Mouse (Mus musculus): ENCODE results near the gene 2010111I01Rik.
"Not testable (repeated sequence)": the region's sequence is repeated elsewhere in the genome, so short reads cannot be mapped to it uniquely, and the experiment has no call there.

The 2010111I01Rik gene

GRCm38 (mm10) chr13:62955997-62956396, 8.7 kb upstream of the 2010111I01Rik start:
- DNase-seq (ENCODE audit: low spot score) = no peak

- DNase-seq (ENCODE audit: low spot score) = no peak
Measured at GRCm38 (mm10) chr13:62956776-62957175, 7.9 kb upstream of the 2010111I01Rik start.

GRCm38 (mm10) chr13:62963358-62963757, 1.3 kb upstream of the 2010111I01Rik start:
- DNase-seq (ENCODE audit: low spot score) = no peak

GRCm38 (mm10) chr13:62968223-62968622, 3.5 kb downstream of the 2010111I01Rik start:
- DNase-seq (ENCODE audit: low spot score) = no peak

- no peak for DNase-seq (ENCODE audit: low spot score)
Measured at GRCm38 (mm10) chr13:62970515-62971269, 6.0 kb downstream of the 2010111I01Rik start.

GRCm38 (mm10) chr13:62972403-62972802, 7.7 kb downstream of the 2010111I01Rik start:
- DNase-seq (ENCODE audit: low spot score) = no peak

- no peak for DNase-seq (ENCODE audit: low spot score)
Measured at GRCm38 (mm10) chr13:62973111-62973510, 8.4 kb downstream of the 2010111I01Rik start.

- no peak for DNase-seq (ENCODE audit: low spot score)
Measured at GRCm38 (mm10) chr13:62978104-62978503, 13.4 kb downstream of the 2010111I01Rik start.

GRCm38 (mm10) chr13:62978784-62979183, 14.1 kb downstream of the 2010111I01Rik start:
- DNase-seq (ENCODE audit: low spot score) = no peak

- no peak for DNase-seq (ENCODE audit: low spot score)
Measured at GRCm38 (mm10) chr13:62979215-62979614, 14.5 kb downstream of the 2010111I01Rik start.

- no peak for DNase-seq (ENCODE audit: low spot score)
Measured at GRCm38 (mm10) chr13:62980131-62980530, 15.4 kb downstream of the 2010111I01Rik start.

- DNase-seq (ENCODE audit: low spot score) = no peak
Measured at GRCm38 (mm10) chr13:62984485-62984884, 19.8 kb downstream of the 2010111I01Rik start.

GRCm38 (mm10) chr13:62989891-62990490, 25.3 kb downstream of the 2010111I01Rik start:
- DNase-seq (ENCODE audit: low spot score) = no peak

GRCm38 (mm10) chr13:62993543-62994477, 29.1 kb downstream of the 2010111I01Rik start:
- DNase-seq (ENCODE audit: low spot score) = no peak

GRCm38 (mm10) chr13:62996767-62997166, 32.1 kb downstream of the 2010111I01Rik start:
- no peak for DNase-seq (ENCODE audit: low spot score)

- not testable (repeated sequence) for DNase-seq (ENCODE audit: low spot score)
Measured at GRCm38 (mm10) chr13:63007491-63007890, 42.8 kb downstream of the 2010111I01Rik start.

GRCm38 (mm10) chr13:63010345-63011090, 45.8 kb downstream of the 2010111I01Rik start:
- DNase-seq (ENCODE audit: low spot score) = no peak

- DNase-seq (ENCODE audit: low spot score) = no peak
Measured at GRCm38 (mm10) chr13:63014353-63014752, 49.7 kb downstream of the 2010111I01Rik start.

- DNase-seq (ENCODE audit: low spot score) = no peak
Measured at GRCm38 (mm10) chr13:63015362-63015761, 50.7 kb downstream of the 2010111I01Rik start.

- no peak for DNase-seq (ENCODE audit: low spot score)
Measured at GRCm38 (mm10) chr13:63016056-63016455, 51.4 kb downstream of the 2010111I01Rik start.
